Mouse (Mus musculus): ENCODE results near the gene Sytl4. TPM values are rescaled to one million over a fixed set of nuclear protein-coding genes. Genes with fewer than 3 reads are reported as not detected.
A peak's percentile ranks its signal among the peaks of the same experiment; 100 is the strongest.

Gene Sytl4
- total RNA-seq (2014; fragmentation: Nextera tagmentation) (2.2 and 5.2 TPM in 2 replicates), total RNA-seq (2017) (7.4 and 8.4 TPM in 2 replicates)

DNA sequence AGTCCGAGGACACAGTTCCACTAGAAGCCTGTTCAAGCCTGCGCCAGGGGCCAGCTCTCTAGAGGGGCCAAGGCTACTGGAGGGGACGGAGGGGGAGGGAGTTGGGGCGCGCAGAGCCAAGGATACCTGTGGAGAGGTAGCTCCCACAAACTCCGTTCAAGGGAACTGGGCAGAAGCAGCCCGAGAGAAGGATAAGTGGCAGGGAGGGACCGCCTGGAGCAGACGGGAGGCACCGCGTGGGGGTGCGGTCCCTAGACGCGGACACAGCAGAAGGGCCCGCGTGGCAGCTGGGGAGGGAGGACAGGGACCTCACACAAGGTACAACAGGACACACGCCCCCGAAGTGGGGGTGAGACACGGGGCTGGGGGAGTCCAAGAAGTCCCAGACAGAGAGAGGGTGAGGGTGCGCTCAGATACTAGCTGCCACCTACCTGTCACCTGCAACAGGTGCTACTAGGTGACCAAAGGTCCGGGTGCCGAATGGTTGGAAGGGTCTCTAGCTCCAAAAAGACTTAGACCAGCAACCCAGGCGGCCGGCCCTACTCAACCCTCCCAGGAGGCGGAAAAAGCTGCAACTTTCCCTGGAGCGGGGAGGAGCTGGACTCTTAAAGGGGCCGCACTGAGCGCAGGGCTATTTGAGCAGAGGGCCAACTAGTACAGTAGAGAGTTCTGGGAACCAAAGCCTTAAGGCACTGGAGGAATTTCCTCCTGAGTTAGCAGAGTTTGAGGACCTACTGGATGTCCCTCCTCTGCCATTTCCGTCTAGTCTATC, at the start of gene Sytl4:
Gene Sytl4 (minus strand): TSS at position 582 of the 772 bp plus-strand sequence.
- peak; percentile 83 for ATAC-seq (replicated peaks; ENCODE audit: low FRiP score, low TSS enrichment, poor library complexity, severe bottlenecking)

DNA sequence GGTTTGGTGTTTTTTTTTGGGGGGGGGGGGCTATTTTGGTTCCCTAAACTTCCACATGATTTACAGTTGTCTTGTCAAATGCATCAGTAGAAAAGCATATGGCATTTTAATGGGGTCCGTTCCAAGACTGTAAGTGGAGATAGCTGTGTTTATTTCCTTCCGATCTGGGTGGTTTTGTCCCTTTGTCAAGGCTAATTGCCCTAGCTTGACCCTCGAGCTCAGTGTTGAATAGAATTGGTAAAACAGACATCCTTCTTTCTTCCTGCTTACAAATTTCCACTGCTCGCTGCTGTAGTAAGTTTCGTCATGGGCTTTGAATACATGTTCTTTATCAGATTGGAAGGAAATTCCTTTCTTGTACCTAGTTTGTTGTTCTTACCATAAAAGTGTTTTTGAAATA, 39.1 kb upstream of the Sytl4 start:
- ATAC-seq (replicated peaks; ENCODE audit: low FRiP score, low TSS enrichment, poor library complexity, severe bottlenecking): no peak

- peak; percentile 90 for ATAC-seq (replicated peaks; ENCODE audit: low FRiP score, low TSS enrichment, poor library complexity, severe bottlenecking)
Measured at GRCm38 (mm10) chrX:134019005-134019404, 37.4 kb upstream of the Sytl4 start.

DNA sequence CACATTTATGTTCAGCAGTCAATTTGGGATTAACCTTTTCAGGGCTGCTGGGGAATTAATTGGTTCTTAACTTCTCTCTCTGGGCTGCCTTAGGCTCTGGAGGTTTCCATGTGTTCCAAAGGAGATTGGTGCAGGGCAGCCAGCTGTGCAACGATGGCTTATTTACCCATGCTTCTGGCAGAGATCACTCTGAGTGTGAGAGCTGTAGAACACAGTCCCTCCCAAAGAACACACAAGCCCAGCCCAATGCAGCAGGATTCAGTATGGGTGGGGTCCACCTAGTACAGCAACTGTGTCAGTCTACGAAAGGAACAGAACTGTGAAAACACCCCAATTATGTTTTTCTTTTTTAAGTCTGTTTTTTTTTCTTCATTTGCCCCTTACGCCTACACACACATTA, 14.3 kb upstream of the Sytl4 start:
- no peak for ATAC-seq (replicated peaks; ENCODE audit: low FRiP score, low TSS enrichment, poor library complexity, severe bottlenecking)

- no peak for ATAC-seq (replicated peaks; ENCODE audit: low FRiP score, low TSS enrichment, poor library complexity, severe bottlenecking)
Measured at GRCm38 (mm10) chrX:133964615-133965014, 17.0 kb downstream of the Sytl4 start.

DNA sequence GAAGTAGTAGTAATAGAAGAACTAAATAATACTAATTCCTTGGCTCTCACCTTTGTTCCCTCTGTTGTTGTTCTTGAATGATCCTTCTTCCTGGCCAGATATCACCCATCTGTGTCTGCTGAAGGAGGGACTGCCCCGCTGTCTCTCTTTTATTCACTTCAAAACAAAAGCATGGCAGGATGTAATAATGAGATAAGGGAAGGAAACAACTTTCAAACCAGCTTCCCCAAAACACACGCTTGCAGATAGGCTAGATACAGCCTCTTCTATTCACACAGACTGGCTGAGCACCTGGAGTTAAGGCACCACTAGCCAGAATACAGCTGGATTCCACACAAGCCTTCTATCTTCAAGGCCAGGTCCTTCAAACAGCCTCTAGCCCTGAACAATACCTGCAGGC, 21.0 kb downstream of the Sytl4 start:
- ATAC-seq (replicated peaks; ENCODE audit: low FRiP score, low TSS enrichment, poor library complexity, severe bottlenecking): peak; percentile 88

- no peak for ATAC-seq (replicated peaks; ENCODE audit: low FRiP score, low TSS enrichment, poor library complexity, severe bottlenecking)
Measured at GRCm38 (mm10) chrX:133954661-133955060, 27.0 kb downstream of the Sytl4 start.

DNA sequence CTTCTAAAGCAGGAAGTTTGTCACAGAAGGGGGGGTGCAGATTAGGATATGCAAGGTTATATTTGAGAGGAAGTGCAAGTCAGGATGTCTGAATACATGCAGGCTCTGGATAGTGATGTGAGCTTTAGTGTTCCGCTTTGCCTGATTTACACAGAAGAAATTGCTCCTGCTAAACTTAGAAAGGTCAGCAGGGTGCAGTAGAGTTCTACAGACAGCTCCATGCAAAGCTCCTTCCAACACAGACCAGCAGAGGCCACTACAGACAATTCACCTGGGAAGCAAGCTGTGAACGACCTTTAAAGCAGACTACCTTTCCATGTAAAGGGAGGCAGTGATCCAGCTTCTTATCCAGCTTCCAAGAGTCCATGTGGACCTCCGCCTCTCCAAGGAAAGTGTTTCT, 34.2 kb downstream of the Sytl4 start:
- ATAC-seq (replicated peaks; ENCODE audit: low FRiP score, low TSS enrichment, poor library complexity, severe bottlenecking): peak; percentile 97

- ATAC-seq (replicated peaks; ENCODE audit: low FRiP score, low TSS enrichment, poor library complexity, severe bottlenecking): no peak
Measured at GRCm38 (mm10) chrX:133939561-133939960, 42.1 kb downstream of the Sytl4 start.

- peak; percentile 78 for ATAC-seq (replicated peaks; ENCODE audit: low FRiP score, low TSS enrichment, poor library complexity, severe bottlenecking)
Measured at GRCm38 (mm10) chrX:133936605-133937225, 44.9 kb downstream of the Sytl4 start.

- ATAC-seq (replicated peaks; ENCODE audit: low FRiP score, low TSS enrichment, poor library complexity, severe bottlenecking): peak; percentile 87
Measured at GRCm38 (mm10) chrX:133931302-133932013, 50.2 kb downstream of the Sytl4 start.

DNA sequence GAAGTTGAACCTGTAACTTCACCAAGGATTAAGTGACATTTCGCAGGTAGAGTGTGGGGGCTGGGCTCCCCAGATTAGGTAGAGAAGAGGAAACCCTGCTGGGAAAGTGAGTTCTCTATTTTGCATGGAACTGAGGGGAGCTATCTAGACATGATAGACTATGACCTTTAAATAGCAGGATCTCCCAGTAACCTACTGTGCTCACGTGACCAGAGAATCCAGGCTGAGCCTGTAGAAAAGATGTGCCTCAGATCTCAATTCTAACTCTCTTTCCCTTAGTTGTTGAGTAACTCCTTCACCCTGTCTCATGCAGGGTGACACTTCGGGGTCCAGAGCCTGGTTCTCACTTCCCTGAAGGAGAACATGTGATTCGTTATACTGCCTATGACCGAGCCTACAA, 54.9 kb downstream of the Sytl4 start:
- no peak for ATAC-seq (replicated peaks; ENCODE audit: low FRiP score, low TSS enrichment, poor library complexity, severe bottlenecking)

DNA sequence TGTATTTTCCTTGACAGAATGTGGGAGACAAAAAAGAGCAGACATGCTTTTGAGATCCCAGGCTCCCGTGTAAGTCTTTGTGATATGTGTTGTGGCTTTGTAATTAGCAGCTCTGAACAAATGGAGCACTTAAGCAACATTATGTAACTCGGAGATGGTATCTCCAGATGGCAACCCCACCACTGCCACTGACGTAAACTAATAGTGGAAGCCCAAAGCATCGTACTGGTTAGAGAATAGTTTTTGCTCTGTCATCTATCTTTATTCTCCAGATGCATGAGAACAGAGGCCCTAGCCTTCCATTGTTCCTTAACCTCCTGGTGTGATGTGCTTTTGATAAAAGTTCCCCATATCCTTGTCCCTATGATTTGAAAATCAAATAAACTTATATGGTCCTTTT, 60.4 kb downstream of the Sytl4 start:
- ATAC-seq (replicated peaks; ENCODE audit: low FRiP score, low TSS enrichment, poor library complexity, severe bottlenecking): peak; percentile 50; the same call in 1 of the 2 replicates

- ATAC-seq (replicated peaks; ENCODE audit: low FRiP score, low TSS enrichment, poor library complexity, severe bottlenecking): no peak
Measured at GRCm38 (mm10) chrX:133914219-133914618, 67.4 kb downstream of the Sytl4 start.

DNA sequence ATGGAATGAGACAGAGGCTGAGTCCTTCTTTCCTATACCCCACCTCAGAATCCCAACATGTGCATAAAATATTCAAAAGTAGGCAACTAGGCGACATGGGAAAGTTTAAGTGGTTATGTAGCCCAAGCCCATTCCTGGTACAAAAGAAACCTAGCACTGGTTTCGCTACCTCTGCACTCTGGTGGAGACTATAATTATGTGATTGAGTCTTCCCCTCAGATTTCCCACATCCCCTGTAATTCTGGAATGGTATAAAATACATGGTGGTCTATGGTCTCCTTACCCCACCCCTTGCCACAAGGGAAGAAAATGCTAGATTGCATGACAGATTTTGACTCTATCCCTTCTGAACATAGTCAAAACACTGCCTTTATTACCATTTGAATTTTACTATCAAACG, 68.6 kb downstream of the Sytl4 start:
- ATAC-seq (replicated peaks; ENCODE audit: low FRiP score, low TSS enrichment, poor library complexity, severe bottlenecking): no peak

GRCm38 (mm10) chrX:133911397-133912103, 70.1 kb downstream of the Sytl4 start:
- no peak for ATAC-seq (replicated peaks; ENCODE audit: low FRiP score, low TSS enrichment, poor library complexity, severe bottlenecking)

DNA sequence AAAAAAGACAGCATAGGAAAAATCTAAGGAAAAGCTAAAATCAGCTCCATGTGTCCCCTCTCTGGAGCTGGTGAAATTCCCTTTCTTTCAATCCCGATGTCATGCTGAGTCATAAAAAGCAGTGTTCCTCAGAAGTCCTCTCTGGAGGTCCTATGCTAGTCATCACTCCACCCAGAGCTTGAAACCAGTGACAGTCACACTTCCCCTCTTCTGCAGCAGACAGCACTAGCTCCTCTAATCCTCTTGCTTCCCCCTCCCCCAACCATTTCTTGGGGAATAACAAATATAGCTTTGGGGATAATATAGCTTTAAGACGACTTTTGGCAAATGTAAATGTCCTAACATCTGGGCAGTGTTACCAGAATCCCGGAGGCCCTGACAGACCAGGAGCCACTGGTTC, 73.4 kb downstream of the Sytl4 start, which contains the start of gene Srpx2:
Gene Srpx2 (plus strand): TSS at position 166 of the 400 bp plus-strand sequence.
- no peak for ATAC-seq (replicated peaks; ENCODE audit: low FRiP score, low TSS enrichment, poor library complexity, severe bottlenecking)

DNA sequence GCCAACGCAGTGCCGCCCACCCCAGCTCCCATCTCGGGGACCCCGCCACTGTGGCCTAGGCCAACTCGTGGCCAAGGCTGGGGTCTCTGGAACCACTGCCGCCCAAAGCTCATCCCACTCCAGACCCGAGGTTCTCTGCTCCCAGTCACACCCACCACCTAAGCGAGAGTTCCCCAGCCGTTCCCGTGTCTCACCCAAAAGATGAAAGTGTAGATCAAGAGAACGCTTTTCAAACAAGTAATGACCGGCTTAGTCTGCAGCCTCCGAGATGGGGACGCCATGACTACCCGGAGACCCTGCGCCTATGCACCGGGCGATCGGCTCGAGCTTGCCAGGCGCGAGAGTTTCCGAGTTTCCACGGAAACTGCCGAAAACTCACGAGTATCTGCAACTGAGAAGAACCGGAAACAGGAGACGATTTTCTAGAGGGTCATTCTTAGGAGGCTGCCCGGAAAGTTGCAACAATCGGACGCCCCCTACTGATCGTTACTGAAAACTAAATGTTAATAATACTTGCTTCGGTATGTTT, 83.5 kb downstream of the Sytl4 start, which contains the start of gene Tspan6:
Gene Tspan6 (minus strand): TSS at position 416 of the 529 bp plus-strand sequence.
- peak; percentile 100 for ATAC-seq (replicated peaks; ENCODE audit: low FRiP score, low TSS enrichment, poor library complexity, severe bottlenecking)

GRCm38 (mm10) chrX:133888111-133888510, 93.5 kb downstream of the Sytl4 start:
- no peak for ATAC-seq (replicated peaks; ENCODE audit: low FRiP score, low TSS enrichment, poor library complexity, severe bottlenecking)

Measured in megakaryocyte-erythroid progenitor cell, adult 5-6 weeks (primary cell).